Mouse (Mus musculus): Measurements from ENCODE around the gene Dnah2.

Dnah2 gene

GRCm38 (mm10) chr11:69408541-69409377, 140.2 kb downstream of the Dnah2 start:
- DNase-seq (ENCODE audit: low read depth, low spot score), result peak; percentile 95

GRCm38 (mm10) chr11:69407724-69408004, 141.2 kb downstream of the Dnah2 start:
- no peak for DNase-seq (ENCODE audit: low read depth, low spot score)

GRCm38 (mm10) chr11:69406867-69407723, 141.8 kb downstream of the Dnah2 start:
- no peak for DNase-seq (ENCODE audit: low read depth, low spot score)

- no peak for DNase-seq (ENCODE audit: low read depth, low spot score)
Observed at GRCm38 (mm10) chr11:69406282-69406681, 142.6 kb downstream of the Dnah2 start.

GRCm38 (mm10) chr11:69405397-69406200, 143.3 kb downstream of the Dnah2 start:
- DNase-seq (ENCODE audit: low read depth, low spot score), result no peak

- DNase-seq (ENCODE audit: low read depth, low spot score), result no peak
Observed at GRCm38 (mm10) chr11:69404595-69405396, 144.1 kb downstream of the Dnah2 start.

GRCm38 (mm10) chr11:69403691-69404594, 145.0 kb downstream of the Dnah2 start:
- no peak for DNase-seq (ENCODE audit: low read depth, low spot score)

GRCm38 (mm10) chr11:69401987-69402386, 146.9 kb downstream of the Dnah2 start:
- no peak for DNase-seq (ENCODE audit: low read depth, low spot score)

GRCm38 (mm10) chr11:69401210-69401637, 147.7 kb downstream of the Dnah2 start:
- peak; percentile 95 for DNase-seq (ENCODE audit: low read depth, low spot score)

- DNase-seq (ENCODE audit: low read depth, low spot score), result no peak
Observed at GRCm38 (mm10) chr11:69400083-69400850, 148.6 kb downstream of the Dnah2 start.

- DNase-seq (ENCODE audit: low read depth, low spot score), result no peak
Observed at GRCm38 (mm10) chr11:69399201-69400082, 149.5 kb downstream of the Dnah2 start.

GRCm38 (mm10) chr11:69398486-69399200, 150.3 kb downstream of the Dnah2 start:
- no peak for DNase-seq (ENCODE audit: low read depth, low spot score)

GRCm38 (mm10) chr11:69398059-69398458, 150.9 kb downstream of the Dnah2 start, which contains the start of gene Tmem88:
Tmem88 (minus strand) TSS chr11:69398234.
- DNase-seq (ENCODE audit: low read depth, low spot score), result no peak

GRCm38 (mm10) chr11:69397581-69398057, 151.3 kb downstream of the Dnah2 start:
- DNase-seq (ENCODE audit: low read depth, low spot score), result no peak

GRCm38 (mm10) chr11:69396772-69397171, 152.1 kb downstream of the Dnah2 start:
- no peak for DNase-seq (ENCODE audit: low read depth, low spot score)

- DNase-seq (ENCODE audit: low read depth, low spot score), result peak; percentile 99
Observed at GRCm38 (mm10) chr11:69395634-69396373, 153.1 kb downstream of the Dnah2 start.

GRCm38 (mm10) chr11:69395235-69395633, 153.7 kb downstream of the Dnah2 start, which contains the start of the genes Naa38 and Cyb5d1:
Naa38 (plus strand) TSS chr11:69395487.
Cyb5d1 (minus strand) TSS chr11:69395631.
- peak; percentile 92 for DNase-seq (ENCODE audit: low read depth, low spot score)

Measured in skeletal muscle tissue, adult 2 months (tissue).